Mouse (Mus musculus): ENCODE measurements around the gene Foxd3.

GRCm38 (mm10) chr4:99662431-99662830, 6.3 kb downstream of the Foxd3 start:
- TF ChIP-seq CTCF (IDR thresholded peaks at IDR 0.05; ENCODE audit: low read depth), result no peak
- no peak for TF ChIP-seq EP300 (IDR thresholded peaks at IDR 0.05; ENCODE audit: low read depth)

Measured in liver, postnatal 0 days (tissue).